Mouse (Mus musculus) kidney, adult 2 months (tissue): Measurements from ENCODE around the gene Agfg1.

Experiments used
- CTCF ChIP-seq: fragments of 200-500 bp; conservative IDR thresholded peaks from 2 replicates; pipeline ENCODE4 v1.5.1; 2011; ENCODE audit warnings: low read depth, mild to moderate bottlenecking, control low read depth, low read length, moderate library complexity, mixed read lengths; ENCODE audit not compliant: insufficient read depth, insufficient read length
- POLR2A ChIP-seq: fragments of 200-500 bp; IDR thresholded peaks from one replicate; pipeline ENCODE4 v1.6.1; 2011; ENCODE audit warnings: low read depth, low read length, control low read depth

DNA sequence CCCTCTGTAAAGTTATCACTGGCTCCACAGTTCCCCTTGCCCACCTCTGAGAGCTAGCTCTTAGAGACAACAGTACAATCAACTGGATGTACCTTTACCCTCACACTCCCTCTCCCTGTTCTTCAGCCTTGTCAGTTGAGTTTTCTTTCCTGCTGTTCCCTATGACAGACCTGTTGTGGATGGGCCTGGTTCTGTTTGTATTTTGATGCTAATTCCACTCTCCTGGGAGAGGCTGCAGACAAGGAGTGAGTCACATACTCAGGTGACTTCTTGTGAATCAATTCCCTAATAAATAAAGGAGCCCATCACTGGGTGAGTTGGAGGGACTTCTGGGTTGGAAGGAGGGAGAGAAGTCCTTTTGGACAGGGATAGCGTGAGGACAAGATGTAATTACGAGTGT, 109.3 kb downstream of the Agfg1 start:
- TF ChIP-seq POLR2A (no peak), CTCF (no peak)
